Mouse (Mus musculus) embryonic facial prominence, embryonic 14.5 days (tissue): ENCODE results near the gene Rsph6a. TPM values are rescaled to one million over a fixed set of nuclear protein-coding genes. Genes with fewer than 3 reads are reported as not detected.

Source experiments
- ATAC-seq: fragments of 200-750 bp; cut with Nextera tagmentation; 2 replicates; pipeline ENCODE4 v1.8.0; 2017; ENCODE audit warnings: low read depth, moderate number of reproducible peaks, moderate TSS enrichment
- DNase-seq: peaks from one replicate; pipeline ENCODE4 v3.0.0-alpha.2; 2015; ENCODE audit warnings: low spot score
- H3K27ac ChIP-seq: fragments of 300-500 bp; sonication (generic); replicated peaks from 2 replicates; pipeline ENCODE4 v1.5.1; 2014; ENCODE audit warnings: low read depth, mild to moderate bottlenecking, low read length, moderate library complexity
- H3K27me3 ChIP-seq: fragments of 300-500 bp; sonication (generic); replicated peaks from 2 replicates; pipeline ENCODE4 v1.6.1; 2014; ENCODE audit warnings: low read length; ENCODE audit not compliant: control insufficient read depth, insufficient read depth
- H3K36me3 ChIP-seq: fragments of 300-500 bp; sonication (generic); 2 replicates; pipeline ENCODE4 v1.6.1; 2014; ENCODE audit warnings: low read length, mixed read lengths; ENCODE audit not compliant: control insufficient read depth, insufficient read depth
- H3K4me1 ChIP-seq: fragments of 300-500 bp; sonication (generic); 2 replicates; pipeline ENCODE4 v1.6.1; 2014; ENCODE audit warnings: antibody characterized with exemption, low read length; ENCODE audit not compliant: control insufficient read depth, insufficient read depth
- H3K4me2 ChIP-seq: fragments of 300-500 bp; sonication (generic); 2 replicates; pipeline ENCODE4 v1.6.1; 2014; ENCODE audit warnings: low read depth, mild to moderate bottlenecking, low read length, moderate library complexity, mixed read lengths
- H3K4me3 ChIP-seq: fragments of 300-500 bp; sonication (generic); 2 replicates; pipeline ENCODE4 v1.5.1; 2014; ENCODE audit warnings: low read depth, mild to moderate bottlenecking, low read length
- H3K9ac ChIP-seq: fragments of 300-500 bp; sonication (generic); 2 replicates; pipeline ENCODE4 v1.6.1; 2014; ENCODE audit warnings: low read depth, mild to moderate bottlenecking, low read length, moderate library complexity, mixed read lengths
- H3K9me3 ChIP-seq: fragments of 300-500 bp; sonication (generic); 2 replicates; pipeline ENCODE4 v1.6.1; 2016; ENCODE audit warnings: low read length; ENCODE audit not compliant: control insufficient read depth
- WGBS: fragments of 180-500 bp; shearing (Covaris S2); extraction: QIAGEN DNeasy Blood & Tissue Kit; methylation state at CpG from one replicate; pipeline ENCODE4 v1.1.7; 2014; 5-methylcytosine and 5-hydroxymethylcytosine counted together
- polyA plus RNA-seq: library from polyadenylated mRNA; unstranded; fragments of >200 nt; fragmentation: Nextera tagmentation; extraction: Ambion mirVana; gene quantifications from 2 replicates; pipeline ENCODE4 v1.2.1, GENCODE M21; 2014

The Rsph6a gene
- polyA plus RNA-seq, 1 experiment from 2014 or later: not detected

- no peak for ATAC-seq
- no peak overlapping the region for H3K9ac ChIP-seq
- no peak for DNase-seq
- no peak overlapping the region for H3K4me3 ChIP-seq
- peaks cover 65% of the 10 kb centered on the region for H3K36me3 ChIP-seq
- H3K27ac ChIP-seq: no peak overlapping the region
- H3K9me3 ChIP-seq: no peaks in the 10 kb centered on the region
- H3K27me3 ChIP-seq: no peaks in the 10 kb centered on the region
- WGBS: 90% methylated on average over 15 of the region's 15 CpGs
- H3K4me2 ChIP-seq: no peak overlapping the region
- H3K4me1 ChIP-seq: no peaks in the 10 kb centered on the region
Measured at GRCm38 (mm10) chr7:19052345-19053135, 1.9 kb upstream of the Rsph6a start.

GRCm38 (mm10) chr7:19053136-19053532 lies 1.4 kb upstream of the Rsph6a start:
- Histone ChIP-seq H3K27me3 (no peaks in the 10 kb centered on the region), H3K4me3 (no peak overlapping the region), H3K36me3 (peaks cover 59% of the 10 kb centered on the region), H3K4me1 (no peaks in the 10 kb centered on the region), H3K4me2 (no peak overlapping the region), H3K27ac (no peak overlapping the region), H3K9me3 (no peaks in the 10 kb centered on the region), H3K9ac (no peak overlapping the region)
- ATAC-seq: no peak
- WGBS: 91% methylated on average over 7 of the region's 7 CpGs
- DNase-seq: no peak

DNA sequence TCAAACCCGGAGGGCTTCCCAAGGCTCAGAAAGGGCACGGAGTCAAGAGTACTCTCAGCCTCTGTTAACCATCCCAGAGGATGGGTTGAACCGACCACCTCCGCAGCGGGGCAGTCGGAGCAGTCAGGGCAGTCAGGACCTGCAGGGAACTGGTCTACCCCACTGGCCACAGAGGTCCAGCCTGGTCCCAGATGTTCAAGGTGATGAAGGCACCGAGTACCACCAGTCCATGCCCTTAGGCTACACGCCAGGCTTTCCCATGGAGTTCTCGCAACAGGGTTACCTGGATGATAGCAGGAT lies 237 bp downstream of the Rsph6a start:
- 73% methylated on average over 6 of the region's 9 CpGs for WGBS
- H3K9ac ChIP-seq: 0 out of 2 replicates have a peak overlapping the region, but pooled peaks have one; percentile 34
- DNase-seq: no peak
- H3K9me3 ChIP-seq: no peaks in the 10 kb centered on the region
- peak; percentile 15 for ATAC-seq
- H3K36me3 ChIP-seq: peaks cover 43% of the 10 kb centered on the region
- H3K4me2 ChIP-seq: peak overlapping the region; percentile 40
- no peak overlapping the region for H3K4me3 ChIP-seq
- no peak overlapping the region for H3K27ac ChIP-seq
- no peaks in the 10 kb centered on the region for H3K4me1 ChIP-seq
- H3K27me3 ChIP-seq: no peaks in the 10 kb centered on the region

DNA sequence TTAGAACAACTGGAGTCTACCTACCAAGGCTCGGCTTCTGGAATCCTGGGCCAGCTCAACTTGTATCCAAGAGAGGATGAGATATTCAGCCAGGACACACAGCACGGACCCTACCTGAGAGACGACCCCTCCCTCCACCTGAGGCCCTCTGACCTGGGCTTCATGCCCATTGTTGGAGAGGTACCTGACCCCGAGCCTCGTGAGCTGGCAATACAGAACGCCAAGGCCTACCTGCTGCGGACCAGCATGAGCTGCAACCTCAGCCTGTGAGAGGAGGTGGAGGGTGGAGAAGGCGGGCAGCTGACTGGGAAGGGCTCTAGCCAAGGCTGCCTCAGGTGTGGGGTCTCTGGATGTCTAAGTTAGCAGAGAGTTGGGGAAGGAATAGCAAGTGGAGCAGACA lies 618 bp downstream of the Rsph6a start:
- Histone ChIP-seq H3K9ac (no peak overlapping the region), H3K9me3 (no peaks in the 10 kb centered on the region), H3K27ac (no peak overlapping the region), H3K4me2 (no peak overlapping the region), H3K36me3 (peaks cover 39% of the 10 kb centered on the region), H3K4me3 (no peak overlapping the region), H3K27me3 (no peaks in the 10 kb centered on the region), H3K4me1 (no peaks in the 10 kb centered on the region)
- 96% methylated on average over 8 of the region's 8 CpGs for WGBS
- DNase-seq (no peak), ATAC-seq (no peak)

GRCm38 (mm10) chr7:19057405-19057804 lies 2.9 kb downstream of the Rsph6a start:
- H3K4me2 ChIP-seq: no peak overlapping the region
- no peaks in the 10 kb centered on the region for H3K4me1 ChIP-seq
- H3K27me3 ChIP-seq: no peaks in the 10 kb centered on the region
- no peak for ATAC-seq
- no peaks in the 10 kb centered on the region for H3K9me3 ChIP-seq
- H3K36me3 ChIP-seq: peaks cover 16% of the 10 kb centered on the region
- no peak overlapping the region for H3K27ac ChIP-seq
- H3K9ac ChIP-seq: no peak overlapping the region
- no peak overlapping the region for H3K4me3 ChIP-seq
- 87% methylated on average over 10 of the region's 10 CpGs for WGBS
- no peak for DNase-seq

- peaks cover 29% of the 10 kb centered on the region for H3K27me3 ChIP-seq
Measured at GRCm38 (mm10) chr7:19065896-19066295, 11.4 kb downstream of the Rsph6a start.

GRCm38 (mm10) chr7:19067063-19067462 lies 12.6 kb downstream of the Rsph6a start:
- no peak for ATAC-seq
- H3K4me2 ChIP-seq: no peak overlapping the region
- H3K36me3 ChIP-seq: no peaks in the 10 kb centered on the region
- WGBS: 49% methylated on average over 14 of the region's 14 CpGs
- H3K4me3 ChIP-seq: no peak overlapping the region
- H3K27me3 ChIP-seq: peaks cover 29% of the 10 kb centered on the region
- H3K9ac ChIP-seq: no peak overlapping the region
- H3K4me1 ChIP-seq: no peaks in the 10 kb centered on the region
- H3K27ac ChIP-seq: no peak overlapping the region
- 0 out of 2 replicates have a peak, but pooled peaks cover 4% of the 10 kb centered on the region for H3K9me3 ChIP-seq
- DNase-seq: no peak

More at GRCm38 (mm10) chr7:19065896-19066295, 11.4 kb downstream of the Rsph6a start:
- no peak for DNase-seq
- no peak for ATAC-seq
- Histone ChIP-seq H3K9ac (no peak overlapping the region), H3K36me3 (no peaks in the 10 kb centered on the region), H3K4me3 (peak overlapping the region; percentile 19), H3K4me1 (no peaks in the 10 kb centered on the region), H3K27ac (no peak overlapping the region), H3K4me2 (peak overlapping the region; percentile 29), H3K9me3 (0 out of 2 replicates have a peak, but pooled peaks cover 4% of the 10 kb centered on the region)
- WGBS: 53% methylated on average over 12 of the region's 13 CpGs

GRCm38 (mm10) chr7:19067935-19068334 lies 13.4 kb downstream of the Rsph6a start:
- Histone ChIP-seq H3K36me3 (no peaks in the 10 kb centered on the region), H3K27me3 (peaks cover 29% of the 10 kb centered on the region), H3K9me3 (0 out of 2 replicates have a peak, but pooled peaks cover 4% of the 10 kb centered on the region), H3K9ac (no peak overlapping the region), H3K27ac (no peak overlapping the region), H3K4me3 (no peak overlapping the region), H3K4me1 (no peaks in the 10 kb centered on the region), H3K4me2 (no peak overlapping the region)
- no peak for ATAC-seq
- WGBS: 71% methylated on average over 12 of the region's 14 CpGs
- DNase-seq: no peak

DNA sequence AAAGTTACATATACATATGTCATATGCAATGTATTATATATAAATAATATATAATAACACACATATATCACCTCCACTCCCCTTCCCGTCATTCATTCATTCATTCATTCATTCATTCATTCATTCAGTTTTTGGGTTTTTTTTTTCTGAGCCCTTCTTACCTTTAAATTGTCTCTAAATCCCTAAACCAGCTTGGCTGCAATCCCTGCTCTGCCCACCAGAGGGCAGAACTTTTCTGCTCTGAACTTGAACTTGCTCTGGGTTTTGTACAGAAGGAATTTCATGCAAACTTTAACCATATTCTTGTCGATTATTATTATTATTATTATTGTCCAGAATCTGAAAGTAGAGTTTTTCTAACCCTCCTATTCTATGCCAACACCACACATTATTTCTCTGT lies 14.2 kb downstream of the Rsph6a start:
- Histone ChIP-seq H3K9ac (no peak overlapping the region), H3K4me3 (no peak overlapping the region), H3K4me1 (no peaks in the 10 kb centered on the region), H3K36me3 (no peaks in the 10 kb centered on the region), H3K4me2 (no peak overlapping the region), H3K27ac (no peak overlapping the region), H3K27me3 (peaks cover 29% of the 10 kb centered on the region), H3K9me3 (0 out of 2 replicates have a peak, but pooled peaks cover 4% of the 10 kb centered on the region)
- no peak for ATAC-seq
- WGBS: 7% methylated on average over 2 of the region's 2 CpGs
- DNase-seq: peak; percentile 63
